14 mouse cellular contexts compared by ENCODE assay signal in genomic region chr8:67422521-67422920, GRCm38 (mm10).
"Had no signal": no experiment of that assay in that cellular context is flagged by ENCODE, and none has a peak within 500 bp of the region (broad histone marks: within the 10 kb centered on the region; RNA-seq: fewer than 3 reads in every experiment).

No protein-coding gene starts in this region.

- DNase-seq: liver, postnatal 0 days; lung, adult 2 months; lung, postnatal 10 days; right cerebral cortex, postnatal 14 days; thymus, adult 18-20 months; thymus, postnatal 14 days; thymus, postnatal 36 days had no signal

- H3K9ac ChIP-seq: liver, embryonic 15.5 days; liver, postnatal 0 days; midbrain, embryonic 13.5 days; midbrain, embryonic 15.5 days; neural tube, embryonic 12.5 days had no signal

- H3K4me2 ChIP-seq: liver, embryonic 15.5 days; midbrain, embryonic 11.5 days; midbrain, embryonic 13.5 days; midbrain, embryonic 15.5 days; neural tube, embryonic 12.5 days had no signal

- H3K4me1 ChIP-seq: liver, embryonic 15.5 days; megakaryocyte, embryonic 14.5 days; midbrain, embryonic 13.5 days; midbrain, embryonic 15.5 days; neural tube, embryonic 12.5 days had no signal

- H3K27me3 ChIP-seq: liver, embryonic 15.5 days; megakaryocyte, embryonic 14.5 days; midbrain, embryonic 13.5 days; midbrain, embryonic 15.5 days; neural tube, embryonic 12.5 days had no signal

- H3K4me3 ChIP-seq: liver, embryonic 15.5 days; megakaryocyte, embryonic 14.5 days; midbrain, embryonic 13.5 days; midbrain, embryonic 15.5 days; neural tube, embryonic 12.5 days had no signal

- H3K27ac ChIP-seq: liver, embryonic 15.5 days; macrophage; midbrain, embryonic 13.5 days; midbrain, embryonic 15.5 days; neural tube, embryonic 12.5 days had no signal

- H3K36me3 ChIP-seq: liver, embryonic 15.5 days; midbrain, embryonic 13.5 days; midbrain, embryonic 15.5 days; neural tube, embryonic 12.5 days had no signal

- ATAC-seq: liver, postnatal 0 days; midbrain, embryonic 13.5 days; midbrain, embryonic 15.5 days had no signal

- H3K9me3 ChIP-seq: liver, embryonic 15.5 days; megakaryocyte, embryonic 14.5 days; midbrain, embryonic 13.5 days; midbrain, embryonic 15.5 days; neural tube, embryonic 12.5 days had no signal
